Mouse (Mus musculus): Measurements from ENCODE around the gene Ghrhr.

Gene Ghrhr

DNA sequence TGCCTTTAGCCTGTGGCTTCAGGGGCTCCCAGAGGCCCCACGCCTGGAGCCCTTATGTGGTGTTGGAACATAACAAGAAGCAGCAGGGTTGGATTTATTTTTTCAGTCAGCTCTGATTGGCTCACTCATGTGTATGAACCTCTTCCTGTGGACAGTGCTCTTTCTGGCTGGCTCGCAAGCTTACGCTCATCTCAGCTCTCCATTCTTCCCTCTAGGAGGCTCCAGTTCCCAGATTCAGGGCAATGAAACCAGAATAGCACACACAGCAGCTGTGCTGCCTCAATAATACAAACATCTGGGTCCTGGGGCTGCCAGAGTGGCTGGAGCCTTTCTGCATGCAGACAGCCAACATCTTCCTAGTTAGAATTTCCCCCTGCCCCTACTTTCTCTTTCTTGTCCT lies 20.1 kb downstream of the Ghrhr start:
- no peak for DNase-seq (ENCODE audit: low spot score in 2 of 2)

GRCm38 (mm10) chr6:55396622-55397041 lies 20.5 kb downstream of the Ghrhr start:
- DNase-seq (ENCODE audit: low spot score in 2 of 2): no peak

DNA sequence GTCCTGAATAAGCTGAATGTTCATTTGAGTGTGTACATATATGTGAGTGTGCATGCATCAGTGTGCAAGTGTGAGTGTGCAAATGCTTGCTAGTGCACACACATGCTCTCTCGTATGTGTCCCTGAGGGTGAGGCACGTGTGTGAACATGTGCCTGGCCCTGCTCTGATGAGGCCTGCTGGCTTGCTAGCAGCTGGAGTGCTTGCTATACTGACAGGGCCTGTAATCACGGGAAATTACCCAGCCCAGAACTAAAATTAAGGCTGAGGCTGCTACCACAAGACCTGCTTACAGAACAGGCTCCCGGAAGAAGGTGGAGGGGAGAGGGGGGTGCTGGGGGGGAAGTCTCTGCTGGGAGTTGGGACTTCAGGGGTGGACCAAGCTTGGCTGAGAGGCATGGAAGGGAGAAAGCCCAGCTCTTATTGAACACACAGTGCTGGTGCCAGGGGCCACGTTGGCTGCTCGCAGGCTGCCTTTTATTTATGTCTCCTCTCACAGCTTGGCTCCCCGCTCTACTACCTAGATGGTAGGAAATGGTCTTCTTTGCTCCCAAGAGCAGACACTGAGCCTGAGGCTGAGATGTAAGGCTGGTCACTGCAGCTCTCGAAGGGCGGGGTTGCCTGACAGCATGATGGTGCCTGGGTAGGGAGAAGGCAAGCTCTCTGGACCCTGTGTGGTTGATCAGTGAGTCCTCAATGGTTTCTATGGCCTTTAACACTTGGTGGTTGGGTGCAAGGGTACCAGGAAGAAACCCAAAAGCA lies 23.0 kb downstream of the Ghrhr start:
- no peak for DNase-seq (ENCODE audit: low spot score in 2 of 2)

DNA sequence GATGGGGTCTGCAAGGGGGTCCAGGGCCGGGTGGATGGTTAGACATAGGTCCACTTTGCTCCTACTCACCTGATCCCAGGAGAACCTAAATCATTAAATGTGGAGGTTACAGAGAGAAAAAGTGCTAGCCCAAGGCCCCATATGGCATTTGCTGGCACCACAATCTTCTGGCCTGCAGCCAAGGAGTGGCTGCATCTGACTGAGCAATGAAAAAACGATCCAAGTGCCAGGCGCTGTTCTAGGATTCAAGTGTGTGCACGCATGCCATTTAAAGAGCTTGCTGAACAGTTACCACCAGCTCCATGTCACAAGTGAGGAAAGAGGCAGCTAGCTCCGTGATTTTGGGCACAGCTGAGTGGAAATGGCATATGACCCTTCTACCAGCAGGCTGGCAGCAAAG lies 23.8 kb downstream of the Ghrhr start:
- no peak for DNase-seq (ENCODE audit: low spot score in 2 of 2)

- no peak for DNase-seq (ENCODE audit: low spot score in 2 of 2)
These were observed 26.1 kb downstream of the Ghrhr start for GRCm38 (mm10) chr6:55402041-55402776.

DNA sequence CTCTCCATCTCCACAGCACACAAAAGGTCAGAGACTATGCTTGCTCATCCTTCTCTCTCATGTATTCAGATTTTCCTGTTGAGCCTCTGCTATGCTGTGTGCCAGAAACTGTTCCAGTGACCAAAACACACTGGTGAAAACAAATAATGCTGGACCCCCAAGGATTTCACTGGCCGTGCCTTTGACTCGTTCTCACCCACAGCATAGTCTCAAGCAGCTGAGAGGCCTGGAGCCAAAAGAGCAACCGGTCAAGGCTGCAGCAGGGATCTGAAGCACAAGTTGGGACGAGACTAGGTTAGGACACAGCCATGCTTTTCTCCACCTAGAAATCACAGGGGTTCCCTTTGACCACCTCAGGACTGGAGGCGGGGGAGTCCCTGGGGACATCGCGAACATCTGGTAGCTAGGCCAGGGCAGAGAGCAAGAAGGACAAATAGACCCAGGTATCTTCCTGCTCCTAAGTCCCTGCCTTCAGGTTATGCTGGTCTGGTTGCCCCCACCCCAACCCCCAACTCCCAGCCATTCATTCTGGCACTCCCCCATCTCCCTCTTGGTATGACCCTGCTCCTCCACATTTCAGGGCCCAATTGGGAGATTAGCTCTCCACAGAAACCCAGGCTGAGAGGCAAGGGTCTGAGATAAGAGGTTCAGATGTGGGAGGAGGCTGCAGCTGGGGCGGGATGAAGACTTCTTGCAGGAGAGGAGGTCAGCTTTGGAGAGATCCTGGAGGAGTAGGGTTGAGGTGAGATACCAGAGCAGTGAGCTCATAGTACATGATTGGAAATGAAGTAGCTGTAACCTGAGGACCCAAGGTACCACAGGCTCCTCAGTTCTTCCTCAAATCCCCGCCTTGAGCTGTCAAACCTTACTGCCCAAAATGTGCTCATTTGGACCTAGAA lies 27.6 kb downstream of the Ghrhr start:
- no peak for DNase-seq (ENCODE audit: low spot score in 2 of 2)

- no peak for DNase-seq (ENCODE audit: low spot score in 2 of 2)
These were observed 28.4 kb downstream of the Ghrhr start for GRCm38 (mm10) chr6:55404421-55404990.

DNA sequence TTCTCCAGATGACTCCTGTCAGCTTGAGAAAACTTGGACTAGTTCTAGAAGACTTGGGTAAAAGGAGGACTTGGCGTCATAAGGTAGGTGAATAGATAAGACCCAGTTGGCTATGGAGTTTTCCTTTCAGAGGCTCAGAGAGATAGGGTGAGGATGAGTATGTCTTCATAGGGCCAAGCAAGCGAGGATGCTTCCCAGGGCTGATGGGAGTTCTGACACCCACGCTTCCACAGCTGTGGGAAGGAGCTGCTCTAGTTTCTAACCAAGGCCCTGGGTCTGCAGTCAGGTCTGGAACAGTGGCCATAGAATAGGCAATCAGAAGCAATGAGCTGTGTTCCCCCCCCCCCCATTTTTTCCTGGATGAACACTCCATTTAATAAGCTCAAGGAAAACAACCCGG lies 31.2 kb downstream of the Ghrhr start:
- no peak for DNase-seq (ENCODE audit: low spot score in 2 of 2)

DNA sequence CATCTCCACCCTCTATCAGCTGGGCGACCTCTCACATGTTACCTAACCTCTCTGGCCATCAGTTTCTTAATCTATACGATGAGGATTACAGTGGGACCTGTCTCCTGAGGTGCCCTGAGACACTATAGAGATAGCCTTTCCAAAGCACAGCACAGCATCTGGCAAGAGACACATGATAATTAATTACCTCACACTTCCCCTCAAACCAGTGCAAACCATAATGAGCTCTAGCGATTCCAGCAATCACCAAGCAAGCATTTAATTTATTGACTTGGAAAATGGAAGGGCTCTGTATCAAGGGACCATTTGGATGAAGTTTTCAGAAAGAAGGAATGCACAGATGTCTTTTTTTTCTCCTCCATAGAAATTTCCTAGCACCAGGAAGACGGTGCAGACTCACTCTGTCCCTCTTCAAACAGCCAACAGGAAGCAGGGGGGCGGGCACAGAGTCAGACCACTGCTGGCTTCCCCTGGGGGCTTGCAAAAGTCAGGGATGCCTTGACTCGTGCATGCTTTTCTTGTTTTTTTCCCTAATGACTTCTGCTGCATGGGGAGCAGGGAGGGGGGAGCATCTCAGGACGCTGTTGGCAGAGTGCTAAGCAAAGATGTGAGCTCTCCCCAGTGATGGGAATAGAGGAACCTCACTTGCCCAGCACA lies 34.2 kb downstream of the Ghrhr start:
- no peak for DNase-seq (ENCODE audit: low spot score in 2 of 2)

GRCm38 (mm10) chr6:55410977-55411376 lies 34.9 kb downstream of the Ghrhr start:
- no peak for DNase-seq (ENCODE audit: low spot score in 2 of 2)

- no peak for DNase-seq (ENCODE audit: low spot score in 2 of 2)
These were observed 40.1 kb downstream of the Ghrhr start for GRCm38 (mm10) chr6:55416202-55416601.

GRCm38 (mm10) chr6:55418746-55419410 lies 42.8 kb downstream of the Ghrhr start:
- DNase-seq (ENCODE audit: low spot score in 2 of 2): no peak

GRCm38 (mm10) chr6:55420411-55420810 lies 44.3 kb downstream of the Ghrhr start:
- no peak for DNase-seq (ENCODE audit: low spot score in 2 of 2)

- DNase-seq (ENCODE audit: low spot score in 2 of 2): no peak
These were observed 44.8 kb downstream of the Ghrhr start for GRCm38 (mm10) chr6:55420869-55421361.

- no peak for DNase-seq (ENCODE audit: low spot score in 2 of 2)
These were observed 56.0 kb downstream of the Ghrhr start for GRCm38 (mm10) chr6:55432121-55432520.

DNA sequence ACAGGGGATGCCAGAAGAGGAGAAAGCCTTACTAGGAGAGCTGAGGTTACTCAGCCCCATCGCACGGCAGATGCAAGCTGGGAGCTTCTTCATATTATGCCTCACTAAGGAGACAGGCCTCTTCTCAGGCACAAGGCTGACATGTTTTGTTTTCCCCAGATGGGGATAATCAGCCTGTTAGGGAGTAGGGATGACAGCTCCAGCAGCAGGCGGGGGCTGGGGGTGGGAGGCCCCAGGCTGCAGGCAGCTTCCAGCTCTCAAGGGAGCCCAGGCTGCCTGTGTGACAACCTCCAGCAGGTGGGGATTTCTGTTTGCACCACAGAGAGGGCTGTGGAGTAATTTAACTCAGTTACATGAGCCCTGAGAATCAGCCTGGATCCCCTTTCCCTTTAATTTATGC lies 58.3 kb downstream of the Ghrhr start:
- no peak for DNase-seq (ENCODE audit: low spot score in 2 of 2)

DNA sequence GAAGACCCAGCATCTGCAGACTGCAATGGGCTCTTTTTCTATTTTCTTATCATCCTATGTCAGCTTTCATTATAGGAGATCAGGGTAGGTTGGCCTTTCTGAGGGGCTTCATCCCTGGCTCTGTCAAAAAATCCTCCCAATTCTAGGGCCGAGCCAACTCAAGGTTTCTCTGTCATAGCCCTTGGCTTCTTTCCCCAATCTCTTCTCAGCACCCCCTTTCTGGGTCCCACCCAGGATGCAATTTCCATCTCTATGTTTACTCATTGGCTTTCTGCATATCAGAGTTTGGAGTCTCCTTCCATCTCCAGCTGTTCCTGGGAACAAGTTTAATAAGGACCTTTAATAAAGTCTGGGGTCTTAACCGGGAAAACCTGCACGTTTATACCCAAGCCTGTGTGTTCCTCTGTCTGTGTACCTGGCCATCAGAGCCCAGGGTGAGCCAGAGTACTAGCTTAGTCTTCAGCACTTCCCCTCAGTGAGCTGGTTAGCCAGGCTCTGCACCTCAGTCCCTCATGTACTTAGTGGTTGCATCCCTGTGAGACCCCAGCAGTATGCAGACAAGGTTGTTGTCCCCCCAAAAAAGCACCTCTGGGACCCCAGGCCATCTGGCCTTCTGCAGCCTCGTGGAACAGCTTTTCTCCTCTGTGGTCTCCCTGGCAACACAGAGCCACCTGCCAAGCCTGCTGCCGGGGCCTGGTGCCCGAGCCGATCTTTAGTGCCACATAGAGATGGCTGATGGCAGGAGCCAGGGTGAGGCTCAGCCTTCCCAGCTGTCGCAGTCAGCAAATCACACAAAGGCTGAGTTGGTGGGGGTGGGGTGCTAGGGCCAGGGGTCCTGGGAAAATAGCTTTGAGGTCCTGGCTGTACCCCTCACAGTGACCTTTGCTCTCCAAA lies 59.4 kb downstream of the Ghrhr start:
- no peak for DNase-seq (ENCODE audit: low spot score in 2 of 2)

DNA sequence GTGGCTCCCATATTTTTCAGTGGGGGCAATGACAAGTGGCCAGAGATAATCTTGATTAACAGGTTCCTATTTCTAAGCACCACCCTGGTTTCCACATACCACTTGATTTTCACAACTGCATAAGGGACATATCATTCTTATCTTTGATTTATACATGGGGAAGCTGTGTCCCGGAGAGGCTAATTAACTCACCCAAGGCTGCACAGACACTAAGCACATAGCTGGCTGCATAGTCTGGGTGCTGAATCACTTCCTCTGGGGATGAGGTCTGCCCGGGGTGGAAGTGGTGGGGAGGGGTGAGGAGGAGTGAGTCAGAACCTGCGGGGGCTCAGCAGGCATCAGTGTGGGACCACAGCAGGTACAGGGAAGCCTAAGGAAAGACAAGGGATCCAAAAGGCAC lies 61.8 kb downstream of the Ghrhr start:
- DNase-seq (ENCODE audit: low spot score in 2 of 2): no peak
